Mouse (Mus musculus) mouse embryonic stem cell (cell line): ENCODE measurements around the gene Rims1.

ENCODE experiments used
- in situ Hi-C, 2 experiments: fragments of 300-500 bp; cut with MboI; formaldehyde crosslinking; loops; 1 replicate in 1 of 2; 3 replicates in 1 of 2; pipeline ENCODE4 v1.14.3; 2019 to 2020; ENCODE audit warnings: low sequenced_read_pairs in 2 of 2, low pct_unique_long_range_greater_than_20kb in 1 of 2, mixed read lengths in 1 of 2; ENCODE audit not compliant: unreplicated experiment in 1 of 2

The Rims1 gene

GRCm38 (mm10) chr1:22721706-22722105, 84.1 kb downstream of the Rims1 start:
- in situ Hi-C loops: no loop called here

- in situ Hi-C loops: no loop called here
Measured at GRCm38 (mm10) chr1:22720714-22721113, 85.1 kb downstream of the Rims1 start.

DNA sequence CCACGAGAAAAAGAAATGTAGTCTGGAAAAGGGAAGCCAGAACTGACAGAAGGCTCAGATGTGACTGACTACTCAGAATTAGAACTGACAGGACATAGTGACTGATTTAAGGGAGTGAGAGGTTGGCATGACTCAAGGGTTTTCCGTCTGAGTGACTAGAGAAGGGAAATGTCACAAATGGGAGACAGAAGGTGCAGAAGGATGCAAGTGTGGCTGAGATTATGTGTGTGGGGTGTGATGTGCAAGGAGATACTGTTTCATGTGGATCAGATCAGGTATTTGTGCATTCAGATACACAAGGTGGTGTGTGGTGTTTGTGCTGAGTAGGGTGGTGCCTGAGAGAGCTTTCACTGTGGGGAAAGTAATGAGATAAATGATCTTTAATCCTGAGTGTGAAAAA, 96.3 kb downstream of the Rims1 start:
- in situ Hi-C loops: no loop called here

DNA sequence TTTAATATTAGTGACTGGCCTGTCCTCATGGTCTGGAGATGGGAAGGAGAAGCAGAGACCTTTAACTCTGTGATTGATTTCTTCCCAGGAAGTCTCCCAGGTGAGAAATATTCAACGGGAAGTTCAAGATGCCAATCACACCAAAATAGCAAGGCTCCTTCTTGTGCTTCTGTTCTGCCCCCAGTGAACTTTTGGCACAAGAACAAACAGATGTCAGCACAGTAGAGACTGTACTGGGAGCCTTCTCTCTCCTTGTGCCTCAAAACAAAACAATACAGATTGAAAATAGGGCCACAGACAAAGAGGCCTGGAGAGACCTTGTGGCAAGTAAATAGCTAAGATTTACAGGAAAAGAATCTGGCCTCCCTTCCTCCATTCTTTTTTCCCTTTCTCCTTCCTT, 110.7 kb downstream of the Rims1 start:
- in situ Hi-C loops: no loop called here

GRCm38 (mm10) chr1:22694514-22694913, 111.3 kb downstream of the Rims1 start:
- in situ Hi-C loops: no loop called here

- in situ Hi-C loops: no loop called here
Measured at GRCm38 (mm10) chr1:22683455-22683854, 122.3 kb downstream of the Rims1 start.

- in situ Hi-C loops: no loop called here
Measured at GRCm38 (mm10) chr1:22664196-22664595, 141.6 kb downstream of the Rims1 start.

- in situ Hi-C loops: no loop called here
Measured at GRCm38 (mm10) chr1:22661825-22662224, 144.0 kb downstream of the Rims1 start.

DNA sequence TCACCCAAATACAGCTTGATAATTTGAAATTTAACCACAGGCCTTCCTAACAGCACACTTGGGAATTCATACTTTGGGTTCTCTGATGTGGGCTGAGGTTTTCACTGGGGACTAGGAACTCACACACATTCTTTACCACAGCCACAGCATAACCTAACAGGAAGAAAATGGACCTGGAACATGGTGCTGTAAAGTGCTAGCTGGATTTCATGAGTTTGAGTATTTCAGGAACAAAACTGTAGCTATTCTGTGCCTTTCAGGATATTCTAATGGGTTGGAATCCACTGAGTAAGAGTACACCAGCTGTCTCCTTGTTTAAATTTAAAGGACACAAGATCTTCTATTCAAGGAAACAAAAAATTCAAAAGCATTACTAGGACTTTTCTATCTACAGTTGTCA, 149.8 kb downstream of the Rims1 start:
- in situ Hi-C loops: no loop called here

DNA sequence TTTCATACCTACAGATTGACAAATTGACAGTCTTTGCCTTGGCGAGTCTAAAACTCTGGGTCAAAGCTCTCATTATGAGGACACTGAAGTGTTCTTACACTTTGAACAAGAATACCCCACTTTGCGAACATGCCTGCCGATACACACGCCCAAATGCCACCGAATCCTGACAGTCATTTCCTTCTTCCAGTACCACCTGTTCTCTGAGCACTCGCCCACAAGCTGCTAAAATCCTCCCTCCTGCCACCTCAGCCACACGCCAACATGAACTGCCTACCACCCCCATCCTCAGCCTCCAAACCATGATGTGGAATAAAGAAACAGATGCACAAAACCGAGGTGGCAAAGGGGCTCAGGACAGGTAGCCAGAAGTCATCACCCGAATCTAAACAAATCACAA, 150.9 kb downstream of the Rims1 start:
- in situ Hi-C loops: no loop called here

DNA sequence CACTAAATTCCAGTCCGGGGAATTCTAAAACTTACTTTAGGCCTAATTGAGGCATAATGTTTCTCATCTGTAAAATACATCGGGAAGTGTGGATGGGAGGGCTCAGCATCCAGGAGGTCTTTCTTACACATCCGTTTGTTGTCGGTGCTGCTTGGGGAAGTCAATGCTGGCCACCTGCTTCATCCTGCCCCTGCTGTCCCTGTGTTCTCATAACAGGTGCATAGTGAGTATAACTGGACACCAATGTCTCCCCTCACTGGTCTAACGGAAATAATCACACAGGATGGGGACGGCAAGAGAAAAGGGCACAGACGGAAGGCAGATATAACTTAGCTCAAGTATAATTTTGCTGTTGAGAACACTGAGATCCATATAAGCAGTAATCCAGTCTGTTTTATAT, 155.2 kb downstream of the Rims1 start:
- in situ Hi-C loops: no loop called here

GRCm38 (mm10) chr1:22649432-22649831, 156.4 kb downstream of the Rims1 start:
- in situ Hi-C loops: no loop called here

GRCm38 (mm10) chr1:22645257-22645656, 160.5 kb downstream of the Rims1 start:
- in situ Hi-C loops: no loop called here

GRCm38 (mm10) chr1:22640568-22640967, 165.2 kb downstream of the Rims1 start:
- in situ Hi-C loops: no loop called here

DNA sequence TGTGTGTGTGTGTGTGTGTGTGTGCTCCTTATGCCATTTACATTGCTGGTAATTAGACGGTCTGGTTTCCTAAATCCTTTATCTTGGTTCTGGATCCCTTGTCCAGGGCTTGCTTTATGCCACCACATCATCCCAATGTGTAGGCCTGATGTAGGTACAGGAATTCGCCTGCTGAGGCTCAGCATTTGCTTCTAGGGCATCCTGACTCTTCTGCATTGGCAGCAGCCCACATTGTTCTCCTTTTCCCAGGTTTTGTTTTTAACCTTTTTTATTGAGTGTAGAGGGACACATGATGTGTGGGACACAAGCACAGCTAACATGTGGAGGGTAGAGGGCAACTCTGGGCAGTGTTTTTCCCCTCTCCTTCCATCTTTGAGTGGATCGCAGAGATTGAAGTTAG, 166.1 kb downstream of the Rims1 start:
- in situ Hi-C loops: no loop called here

- in situ Hi-C loops: no loop called here
Measured at GRCm38 (mm10) chr1:22633871-22634270, 171.9 kb downstream of the Rims1 start.

DNA sequence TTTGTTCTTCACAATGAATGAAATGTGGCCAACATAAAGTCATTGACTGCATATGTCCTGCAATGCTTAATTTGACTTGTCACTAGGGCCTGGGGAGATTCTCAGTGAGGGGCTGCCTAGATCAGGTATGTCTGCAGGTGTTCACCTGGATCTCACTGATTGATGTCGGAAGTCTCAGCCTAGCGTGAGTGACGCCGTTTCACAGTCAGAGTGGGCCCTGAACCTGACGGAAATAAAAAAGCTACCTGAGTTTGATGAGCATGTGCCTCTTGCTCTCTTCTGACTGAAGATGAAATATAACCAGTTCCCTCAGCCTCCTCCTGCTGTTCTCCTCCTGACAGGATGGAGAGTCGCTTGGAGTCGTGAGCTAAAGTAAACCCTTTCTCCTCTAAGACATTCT, 173.2 kb downstream of the Rims1 start:
- in situ Hi-C loops: no loop called here

DNA sequence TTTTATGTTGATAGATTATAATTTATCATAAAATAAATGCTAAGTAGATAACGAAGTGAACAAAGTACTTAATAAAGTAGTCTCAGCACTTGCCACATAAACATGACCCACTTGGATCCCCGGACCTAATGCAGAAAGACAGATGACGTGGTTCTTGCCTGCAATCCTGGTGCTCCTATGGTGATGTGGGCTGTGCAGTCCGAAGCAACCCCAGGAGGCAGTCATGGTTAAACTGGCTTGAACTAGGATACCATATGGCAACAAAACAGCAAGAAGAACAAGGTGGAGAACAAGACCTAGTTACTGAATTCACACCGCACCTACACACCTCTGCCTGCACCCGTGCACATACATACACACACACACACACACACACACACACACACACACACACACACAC, 173.8 kb downstream of the Rims1 start:
- in situ Hi-C loops: no loop called here

DNA sequence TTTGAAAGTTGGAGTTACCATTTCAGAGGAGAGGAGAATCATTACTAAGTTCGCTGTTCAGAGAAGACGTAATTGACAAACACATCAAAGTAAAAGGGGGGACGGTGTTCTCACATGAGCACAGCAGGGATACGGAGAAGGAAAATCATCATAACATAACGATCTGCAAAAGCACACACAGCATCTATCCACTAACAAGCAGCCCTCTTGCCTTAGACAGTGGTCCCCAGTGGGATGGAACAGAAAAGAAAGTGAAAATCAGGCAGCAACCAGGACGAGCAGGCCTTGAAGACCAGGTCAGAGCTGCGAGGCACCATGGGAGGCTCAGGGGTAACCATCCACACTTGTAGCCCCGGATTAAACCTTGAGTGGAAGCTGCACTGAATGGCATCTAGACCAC, 176.8 kb downstream of the Rims1 start:
- in situ Hi-C loops: no loop called here

GRCm38 (mm10) chr1:22627013-22627412, 178.8 kb downstream of the Rims1 start:
- in situ Hi-C loops: no loop called here

DNA sequence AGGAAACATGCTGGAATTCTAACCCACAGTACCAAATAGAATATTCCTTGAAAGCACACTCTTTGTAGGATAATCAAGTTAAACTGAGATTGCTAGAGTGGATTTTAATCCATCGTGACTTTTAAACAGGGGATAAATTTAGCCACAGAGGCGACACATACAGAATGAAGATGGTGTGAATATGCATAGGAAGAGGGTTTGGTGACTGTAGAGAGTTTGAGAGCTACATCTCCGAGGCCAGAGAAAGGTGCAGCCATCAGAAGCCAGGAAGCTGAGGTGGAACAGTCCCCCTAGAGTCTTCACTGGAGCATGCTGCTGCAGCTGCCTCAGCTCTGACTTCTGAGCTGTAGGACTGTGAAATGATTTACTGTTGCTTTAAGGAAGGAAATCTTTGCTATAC, 179.5 kb downstream of the Rims1 start:
- in situ Hi-C loops: no loop called here
